Mouse (Mus musculus): ENCODE measurements around the gene Dstn.

Dstn gene

GRCm38 (mm10) chr2:143916229-143916628, 1.1 kb downstream of the Dstn start:
- DNase-seq (ENCODE audit: low read depth): peak; percentile 65

- DNase-seq (ENCODE audit: low read depth): no peak
Observed at GRCm38 (mm10) chr2:143917622-143918021, 2.5 kb downstream of the Dstn start.

- DNase-seq (ENCODE audit: low read depth): no peak
Observed at GRCm38 (mm10) chr2:143918831-143919502, 3.8 kb downstream of the Dstn start.

GRCm38 (mm10) chr2:143924085-143924484, 9.0 kb downstream of the Dstn start:
- DNase-seq (ENCODE audit: low read depth): no peak

- no peak for DNase-seq (ENCODE audit: low read depth)
Observed at GRCm38 (mm10) chr2:143925826-143926225, 10.7 kb downstream of the Dstn start.

- DNase-seq (ENCODE audit: low read depth): no peak
Observed at GRCm38 (mm10) chr2:143929607-143930311, 14.6 kb downstream of the Dstn start.

- DNase-seq (ENCODE audit: low read depth): no peak
Observed at GRCm38 (mm10) chr2:143932340-143932873, 17.3 kb downstream of the Dstn start.

GRCm38 (mm10) chr2:143933516-143933915, 18.4 kb downstream of the Dstn start:
- DNase-seq (ENCODE audit: low read depth): no peak

- no peak for DNase-seq (ENCODE audit: low read depth)
Observed at GRCm38 (mm10) chr2:143934439-143934838, 19.3 kb downstream of the Dstn start.

- DNase-seq (ENCODE audit: low read depth): no peak
Observed at GRCm38 (mm10) chr2:143937861-143938260, 22.7 kb downstream of the Dstn start.

- DNase-seq (ENCODE audit: low read depth): no peak
Observed at GRCm38 (mm10) chr2:143940406-143940805, 25.3 kb downstream of the Dstn start.

- peak; percentile 40 for DNase-seq (ENCODE audit: low read depth)
Observed at GRCm38 (mm10) chr2:143944796-143945195, 29.7 kb downstream of the Dstn start.

- DNase-seq (ENCODE audit: low read depth): peak; percentile 55
Observed at GRCm38 (mm10) chr2:143945466-143946075, 30.5 kb downstream of the Dstn start.

- no peak for DNase-seq (ENCODE audit: low read depth)
Observed at GRCm38 (mm10) chr2:143946399-143946798, 31.3 kb downstream of the Dstn start.

GRCm38 (mm10) chr2:143947981-143948380, 32.9 kb downstream of the Dstn start:
- no peak for DNase-seq (ENCODE audit: low read depth)

- no peak for DNase-seq (ENCODE audit: low read depth)
Observed at GRCm38 (mm10) chr2:143948416-143948815, 33.3 kb downstream of the Dstn start.

GRCm38 (mm10) chr2:143949217-143949616, 34.1 kb downstream of the Dstn start:
- no peak for DNase-seq (ENCODE audit: low read depth)

GRCm38 (mm10) chr2:143950290-143951027, 35.3 kb downstream of the Dstn start:
- no peak for DNase-seq (ENCODE audit: low read depth)

GRCm38 (mm10) chr2:143951028-143951420, 35.9 kb downstream of the Dstn start:
- no peak for DNase-seq (ENCODE audit: low read depth)

GRCm38 (mm10) chr2:143951546-143952315, 36.6 kb downstream of the Dstn start:
- peak; percentile 69 for DNase-seq (ENCODE audit: low read depth)

- no peak for DNase-seq (ENCODE audit: low read depth)
Observed at GRCm38 (mm10) chr2:143953944-143954343, 38.8 kb downstream of the Dstn start.

Measured in NIH3T3 (cell line).